Comparison of ENCODE assay signal across 11 mouse cellular contexts in the genomic region with DNA sequence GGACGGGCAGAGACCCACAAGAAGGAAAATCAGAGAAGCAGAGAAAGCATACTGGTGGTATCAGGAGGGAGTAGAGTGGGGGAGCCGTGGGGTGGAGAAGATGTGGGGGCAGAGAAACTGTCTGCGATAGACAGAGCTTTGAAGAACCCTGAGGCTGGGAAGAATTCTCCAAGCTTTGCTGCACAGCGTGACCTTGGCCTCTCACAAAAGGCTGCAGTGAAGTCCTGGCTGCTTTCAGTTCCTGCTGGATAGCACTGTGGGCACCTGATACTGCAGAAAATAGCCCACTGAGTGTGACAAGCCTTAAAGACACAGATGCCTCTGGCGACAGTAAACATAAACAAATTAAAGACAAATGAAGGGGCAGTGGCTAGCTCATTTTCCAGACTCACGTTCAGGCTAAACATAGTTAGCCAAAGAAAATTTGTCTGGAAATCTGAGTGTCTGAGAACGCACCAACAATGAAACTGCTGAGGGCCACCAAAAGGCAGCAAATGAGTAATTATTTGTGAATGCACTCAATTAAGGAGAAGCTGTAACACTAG.
DNase-seq lines count a peak whose midpoint lies in the region; ATAC-seq and TF ChIP-seq lines count a peak whose summit lies in the region.
"Had no signal": no experiment of that assay in that cellular context is flagged by ENCODE, and none has a peak within 500 bp of the region (broad histone marks: within the 10 kb centered on the region; RNA-seq: fewer than 3 reads in every experiment).

No protein-coding gene starts in this region.

- no peak for TF ChIP-seq EP300 in CH12.LX (IDR thresholded peaks at IDR 0.05; ENCODE audit: low read length)

- dilution Hi-C loops in CH12.LX (cut with MboI; ENCODE audit: extremely low pct_ligation_motif_present, extremely low pct_unique_long_range_greater_than_20kb, low sequenced_read_pairs): no loop called here

- H3K9me3 ChIP-seq in intestine, embryonic 14.5 days (ENCODE audit: control insufficient read depth, low read length): no peaks in the 10 kb centered on the region
- H3K9me3 ChIP-seq in intestine, embryonic 16.5 days (ENCODE audit: control insufficient read depth, low read length): no peaks in the 10 kb centered on the region
- H3K9me3 ChIP-seq in CH12.LX (replicated peaks; ENCODE audit: low read length): peaks cover 8% of the 10 kb centered on the region
- H3K9me3 ChIP-seq in heart, embryonic 15.5 days (replicated peaks): no peaks in the 10 kb centered on the region
- H3K9me3 ChIP-seq: liver, embryonic 12.5 days had no signal

- 0 out of 2 replicates have a peak, but pooled peaks cover 5% of the 10 kb centered on the region for H3K4me1 ChIP-seq in intestine, embryonic 14.5 days (replicated peaks; ENCODE audit: control insufficient read depth, insufficient read depth, low read length)
- H3K4me1 ChIP-seq in intestine, embryonic 16.5 days (ENCODE audit: control insufficient read depth, insufficient read depth, low read length): peaks cover 6% of the 10 kb centered on the region; the same call in 1 of the 2 replicates
- peaks cover 0 to 15% of the 10 kb centered on the region in 2 experiments; a peak in 2 of 4 replicates for H3K4me1 ChIP-seq in CH12.LX (ENCODE audit: control insufficient read depth in 1 of 2, insufficient read depth in 2 of 2)
- peaks cover 15% of the 10 kb centered on the region for H3K4me1 ChIP-seq in heart, embryonic 15.5 days (replicated peaks)
- H3K4me1 ChIP-seq: liver, embryonic 12.5 days had no signal

- in situ Hi-C loops in CH12.LX (cut with MboI; ENCODE audit: low pct_ligation_motif_present, low pct_unique_long_range_greater_than_20kb, low sequenced_read_pairs): no loop called here

- H3K4me2 ChIP-seq in intestine, embryonic 14.5 days (ENCODE audit: low read length): no peak overlapping the region
- H3K4me2 ChIP-seq in intestine, embryonic 16.5 days (ENCODE audit: low read depth, low read length): no peak overlapping the region
- H3K4me2 ChIP-seq in CH12.LX (ENCODE audit: insufficient read depth, low read depth, poor library complexity, severe bottlenecking): 0 out of 2 replicates have a peak overlapping the region, but pooled peaks have one; percentile 21
- H3K4me2 ChIP-seq in heart, embryonic 15.5 days: no peak overlapping the region
- H3K4me2 ChIP-seq: liver, embryonic 12.5 days had no signal

- no peaks in the 10 kb centered on the region for H3K27me3 ChIP-seq in intestine, embryonic 14.5 days (replicated peaks; ENCODE audit: control insufficient read depth, insufficient read depth, low read length)
- H3K27me3 ChIP-seq in intestine, embryonic 16.5 days (replicated peaks; ENCODE audit: control insufficient read depth, insufficient read depth, low read length): no peaks in the 10 kb centered on the region
- H3K27me3 ChIP-seq in CH12.LX (replicated peaks): no peaks in the 10 kb centered on the region
- H3K27me3 ChIP-seq in heart, embryonic 15.5 days: no peaks in the 10 kb centered on the region
- H3K27me3 ChIP-seq: liver, embryonic 12.5 days had no signal

- TF ChIP-seq POLR2A in CH12.LX (IDR thresholded peaks at IDR 0.05; ENCODE audit: low read depth, low read length): no peak

- H3K36me3 ChIP-seq in intestine, embryonic 14.5 days (ENCODE audit: control insufficient read depth, insufficient read depth, low read length): no peaks in the 10 kb centered on the region
- no peaks in the 10 kb centered on the region for H3K36me3 ChIP-seq in intestine, embryonic 16.5 days (ENCODE audit: control insufficient read depth, insufficient read depth, low read length)
- H3K36me3 ChIP-seq in CH12.LX (replicated peaks in 1 of 2; ENCODE audit: control insufficient read depth in 1 of 2, insufficient read depth in 1 of 2, low read length in 1 of 2): no peaks in the 10 kb centered on the region
- no peaks in the 10 kb centered on the region for H3K36me3 ChIP-seq in heart, embryonic 15.5 days
- H3K36me3 ChIP-seq: liver, embryonic 12.5 days had no signal

- no peak overlapping the region for H3K4me3 ChIP-seq in intestine, embryonic 14.5 days (ENCODE audit: low read depth, low read length)
- H3K4me3 ChIP-seq in intestine, embryonic 16.5 days (ENCODE audit: low read length): no peak overlapping the region
- no peak overlapping the region for H3K4me3 ChIP-seq in CH12.LX (replicated peaks in 1 of 3; ENCODE audit: low read depth in 2 of 3, low read length in 2 of 3, poor library complexity in 1 of 3)
- H3K4me3 ChIP-seq in heart, embryonic 15.5 days: no peak overlapping the region
- H3K4me3 ChIP-seq: liver, embryonic 12.5 days; myocyte had no signal

- ATAC-seq in intestine, embryonic 14.5 days (replicated peaks; ENCODE audit: low FRiP score, low TSS enrichment, low read depth): no peak
- ATAC-seq in intestine, embryonic 16.5 days: no peak
- ATAC-seq in heart, embryonic 15.5 days (replicated peaks; ENCODE audit: insufficient number of reproducible peaks, insufficient read depth, low FRiP score, low read depth): no peak; the same call in 1 of the 2 replicates
- ATAC-seq: liver, embryonic 12.5 days had no signal

- 0 out of 2 replicates have a peak overlapping the region, but pooled peaks have one; percentile 7 for H3K27ac ChIP-seq in intestine, embryonic 14.5 days (ENCODE audit: low read depth)
- no peak overlapping the region for H3K27ac ChIP-seq in intestine, embryonic 16.5 days (ENCODE audit: low read length)
- no peak overlapping the region for H3K27ac ChIP-seq in CH12.LX (ENCODE audit: insufficient read depth, low read depth)
- peak overlapping the region; percentile 60 for H3K27ac ChIP-seq in heart, embryonic 15.5 days
- H3K27ac ChIP-seq: liver, embryonic 12.5 days had no signal

- WGBS in intestine, embryonic 14.5 days: 31% methylated on average over 7 of the region's 7 CpGs
- 45% methylated on average over 7 of the region's 7 CpGs for WGBS in intestine, embryonic 16.5 days
- WGBS in heart, embryonic 15.5 days: 32% methylated on average over 7 of the region's 7 CpGs

- no peak for DNase-seq in intestine, embryonic 14.5 days (ENCODE audit: low spot score)
- DNase-seq in CH12.LX (ENCODE audit: extremely low read depth) (peak; percentile 14), liver (no peak)
- DNase-seq in adrenal gland, postnatal 14 days: peak; percentile 12
- no peak for DNase-seq in gastrocnemius, postnatal 10 days
- DNase-seq in yolk sac, embryonic 10.5 days (ENCODE audit: low spot score): no peak
- DNase-seq: kidney, postnatal 10 days had no signal

- no peak for TF ChIP-seq CTCF in CH12.LX (conservative IDR thresholded peaks at IDR 0.05 in 1 of 2, IDR thresholded peaks at IDR 0.05 in 1 of 2; ENCODE audit: low read depth in 2 of 2, low read length in 2 of 2)

- no peaks in the 10 kb centered on the region for H3K79me2 ChIP-seq in CH12.LX (replicated peaks; ENCODE audit: control insufficient read depth, extremely low read depth, insufficient read depth, poor library complexity, severe bottlenecking)

- H3K9ac ChIP-seq in intestine, embryonic 14.5 days (ENCODE audit: low read length): no peak overlapping the region
- H3K9ac ChIP-seq in intestine, embryonic 16.5 days (ENCODE audit: low read depth, low read length): no peak overlapping the region
- no peak overlapping the region for H3K9ac ChIP-seq in CH12.LX (ENCODE audit: insufficient read depth, low read depth)
- peak overlapping the region; percentile 13; the same call in 1 of the 2 replicates for H3K9ac ChIP-seq in heart, embryonic 15.5 days
- H3K9ac ChIP-seq: liver, embryonic 12.5 days had no signal

- no peak for TF ChIP-seq RAD21 in CH12.LX (IDR thresholded peaks at IDR 0.05; ENCODE audit: low read depth, low read length)

TF ChIP-seq in CH12.LX, 34 proteins besides CTCF, POLR2A, EP300 and RAD21:
- no peak for TF ChIP-seq SMC3 (IDR thresholded peaks at IDR 0.05; ENCODE audit: low read depth, low read length)
- peak; percentile 47; the same call in 1 of the 2 replicates for TF ChIP-seq BHLHE40 (IDR thresholded peaks at IDR 0.05; ENCODE audit: low read depth, low read length)

Comparison
In these comparisons a context has a peak if more than half of its experiments do, and no peak if none do; other contexts are left out.
1. H3K27ac ChIP-seq: peak in intestine, embryonic 14.5 days (single experiment) and heart, embryonic 15.5 days (single experiment); none in intestine, embryonic 16.5 days (single experiment) and CH12.LX (single experiment).
2. DNase-seq: peak in CH12.LX (single experiment) and adrenal gland, postnatal 14 days (single experiment); none in intestine, embryonic 14.5 days (single experiment), liver (single experiment), gastrocnemius, postnatal 10 days (single experiment) and yolk sac, embryonic 10.5 days (single experiment).